Mouse (Mus musculus) heart, embryonic 12.5 days (tissue): ENCODE data around the gene Tpk1. TPM values are rescaled to one million over a fixed set of nuclear protein-coding genes. Genes with fewer than 3 reads are reported as not detected.

Source experiments
- ATAC-seq: fragments of 200-750 bp; cut with Nextera tagmentation; 2 replicates; pipeline ENCODE4 v1.8.0; 2017; ENCODE audit warnings: moderate TSS enrichment, moderate library complexity; ENCODE audit not compliant: insufficient number of reproducible peaks, low FRiP score
- H3K27ac ChIP-seq: fragments of 300-500 bp; sonication (generic); 2 replicates; pipeline ENCODE4 v1.5.1; 2016; ENCODE audit warnings: mild to moderate bottlenecking, moderate library complexity; ENCODE audit not compliant: poor library complexity, severe bottlenecking
- H3K27me3 ChIP-seq: fragments of 300-500 bp; sonication (generic); replicated peaks from 2 replicates; pipeline ENCODE4 v1.6.1; 2016; ENCODE audit warnings: mild to moderate bottlenecking, moderate library complexity
- H3K36me3 ChIP-seq: fragments of 300-500 bp; sonication (generic); 2 replicates; pipeline ENCODE4 v1.6.1; 2016; ENCODE audit warnings: mild to moderate bottlenecking, moderate library complexity
- H3K4me1 ChIP-seq: fragments of 300-500 bp; sonication (generic); replicated peaks from 2 replicates; pipeline ENCODE4 v1.6.1; 2016; ENCODE audit warnings: mild to moderate bottlenecking
- H3K4me2 ChIP-seq: fragments of 300-500 bp; sonication (generic); 2 replicates; pipeline ENCODE4 v1.6.1; 2016; ENCODE audit warnings: mild to moderate bottlenecking, moderate library complexity
- H3K4me3 ChIP-seq: fragments of 300-500 bp; sonication (generic); 2 replicates; pipeline ENCODE4 v1.5.1; 2016; ENCODE audit warnings: mild to moderate bottlenecking
- H3K9ac ChIP-seq: fragments of 300-500 bp; sonication (generic); 2 replicates; pipeline ENCODE4 v1.6.1; 2016; ENCODE audit warnings: mild to moderate bottlenecking, moderate library complexity
- H3K9me3 ChIP-seq: fragments of 300-500 bp; sonication (generic); replicated peaks from 2 replicates; pipeline ENCODE4 v1.6.1; 2016; ENCODE audit warnings: mild to moderate bottlenecking, moderate library complexity
- WGBS: fragments of 180-500 bp; shearing (Covaris S2); methylation state at CpG from one replicate; pipeline ENCODE4 v1.1.7; 2016; 5-methylcytosine and 5-hydroxymethylcytosine counted together
- polyA plus RNA-seq: library from polyadenylated mRNA; unstranded; fragments of >200 nt; fragmentation: Nextera tagmentation; extraction: Ambion mirVana; gene quantifications from 2 replicates; pipeline ENCODE4 v1.2.1, GENCODE M21; 2016

Tpk1 gene
- polyA plus RNA-seq = 6.5 and 8.3 TPM in 2 replicates

GRCm38 (mm10) chr6:43665677-43666546 is at the start of gene Tpk1:
Gene Tpk1 (minus strand): TSS chr6:43666278.
- no peaks in the 10 kb centered on the region for H3K9me3 ChIP-seq
- peak within 1 kb of the TSS; percentile 79 for H3K4me2 ChIP-seq
- no peaks in the 10 kb centered on the region for H3K36me3 ChIP-seq
- ATAC-seq = peak; percentile 97
- H3K4me1 ChIP-seq = no peaks in the 10 kb centered on the region
- H3K27ac ChIP-seq = peak within 1 kb of the TSS; percentile 97
- H3K27me3 ChIP-seq = no peaks in the 10 kb centered on the region
- WGBS = under 1% methylated on average over 59 of the region's 63 CpGs
- peak within 1 kb of the TSS; percentile 72 for H3K4me3 ChIP-seq
- H3K9ac ChIP-seq = peak within 1 kb of the TSS; percentile 82

DNA sequence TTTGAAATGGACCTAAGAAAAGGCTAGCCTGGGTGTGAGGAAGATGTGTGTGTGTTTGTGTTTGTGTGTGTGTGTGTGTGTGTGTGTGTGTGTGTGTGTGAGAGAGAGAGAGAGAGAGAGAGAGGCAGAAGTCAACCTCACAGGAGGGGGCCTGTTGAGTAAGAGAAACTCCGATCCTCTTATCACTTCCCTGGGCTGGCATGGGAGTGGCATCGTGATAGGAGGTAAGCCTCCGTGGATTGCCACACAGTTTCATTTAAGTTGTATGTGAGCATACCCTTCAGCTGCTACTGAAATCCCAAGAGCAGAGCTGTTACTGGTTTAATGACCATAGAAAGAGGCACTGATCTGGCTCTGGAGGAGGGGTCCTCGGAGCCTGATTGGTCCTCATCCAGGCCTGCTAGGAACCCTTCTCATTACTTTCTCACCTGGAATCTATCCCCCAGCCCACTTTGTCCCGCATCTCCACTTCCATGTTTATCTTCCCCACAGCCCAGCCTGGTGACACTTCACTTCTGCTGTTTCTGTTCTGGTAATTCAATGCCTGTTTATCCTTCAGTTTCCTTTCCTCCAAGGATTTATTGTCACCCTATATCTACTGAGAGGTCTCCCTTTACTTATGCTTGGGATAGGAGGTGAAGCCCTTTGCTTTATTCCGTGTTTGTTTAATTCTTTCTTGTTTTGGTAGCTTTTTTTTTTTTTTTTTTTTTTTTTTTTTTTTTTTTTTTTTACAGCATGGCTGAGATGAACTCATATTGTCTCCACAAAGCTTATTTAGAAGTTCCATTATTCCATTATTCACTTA is 36.9 kb upstream of the Tpk1 start:
- Histone ChIP-seq H3K36me3 (no peaks in the 10 kb centered on the region), H3K27me3 (no peaks in the 10 kb centered on the region), H3K9me3 (no peaks in the 10 kb centered on the region), H3K4me3 (no peak overlapping the region), H3K27ac (no peak overlapping the region), H3K9ac (no peak overlapping the region), H3K4me1 (no peaks in the 10 kb centered on the region), H3K4me2 (no peak overlapping the region)
- 36% methylated on average over 6 of the region's 6 CpGs for WGBS
- no peak for ATAC-seq

GRCm38 (mm10) chr6:43691863-43692262 is 25.8 kb upstream of the Tpk1 start:
- no peak overlapping the region for H3K27ac ChIP-seq
- no peaks in the 10 kb centered on the region for H3K9me3 ChIP-seq
- 59% methylated on average over 1 of the region's 1 CpGs for WGBS
- H3K4me1 ChIP-seq = no peaks in the 10 kb centered on the region
- H3K4me2 ChIP-seq = no peak overlapping the region
- ATAC-seq = no peak
- no peaks in the 10 kb centered on the region for H3K27me3 ChIP-seq
- no peak overlapping the region for H3K4me3 ChIP-seq
- H3K9ac ChIP-seq = no peak overlapping the region
- H3K36me3 ChIP-seq = no peaks in the 10 kb centered on the region

- no peak for ATAC-seq
- Histone ChIP-seq H3K9me3 (no peaks in the 10 kb centered on the region), H3K36me3 (no peaks in the 10 kb centered on the region), H3K27ac (no peak overlapping the region), H3K4me3 (no peak overlapping the region), H3K27me3 (no peaks in the 10 kb centered on the region), H3K4me2 (no peak overlapping the region), H3K4me1 (no peaks in the 10 kb centered on the region), H3K9ac (no peak overlapping the region)
- WGBS = 45% methylated on average over 2 of the region's 2 CpGs
These were observed 19.9 kb upstream of the Tpk1 start for GRCm38 (mm10) chr6:43685985-43686384.

GRCm38 (mm10) chr6:43682535-43682934 is 16.5 kb upstream of the Tpk1 start:
- Histone ChIP-seq H3K9me3 (no peaks in the 10 kb centered on the region), H3K4me1 (no peaks in the 10 kb centered on the region), H3K4me3 (no peak overlapping the region), H3K9ac (no peak overlapping the region), H3K4me2 (no peak overlapping the region), H3K27me3 (no peaks in the 10 kb centered on the region), H3K27ac (no peak overlapping the region), H3K36me3 (no peaks in the 10 kb centered on the region)
- no peak for ATAC-seq
- 57% methylated on average over 2 of the region's 2 CpGs for WGBS

GRCm38 (mm10) chr6:43678689-43679212 is 12.7 kb upstream of the Tpk1 start:
- no peak overlapping the region for H3K27ac ChIP-seq
- ATAC-seq = no peak
- H3K36me3 ChIP-seq = no peaks in the 10 kb centered on the region

GRCm38 (mm10) chr6:43677566-43677965 is 11.5 kb upstream of the Tpk1 start:
- Histone ChIP-seq H3K4me3 (no peak overlapping the region), H3K27me3 (no peaks in the 10 kb centered on the region), H3K36me3 (no peaks in the 10 kb centered on the region), H3K4me1 (no peaks in the 10 kb centered on the region), H3K9me3 (no peaks in the 10 kb centered on the region), H3K27ac (no peak overlapping the region), H3K4me2 (no peak overlapping the region), H3K9ac (no peak overlapping the region)
- no peak for ATAC-seq
- WGBS = 71% methylated on average over 3 of the region's 3 CpGs

More at GRCm38 (mm10) chr6:43678689-43679212, 12.7 kb upstream of the Tpk1 start:
- H3K9ac ChIP-seq = no peak overlapping the region
- no peaks in the 10 kb centered on the region for H3K9me3 ChIP-seq
- WGBS = 80% methylated on average over 2 of the region's 2 CpGs
- H3K27me3 ChIP-seq = no peaks in the 10 kb centered on the region
- H3K4me2 ChIP-seq = no peak overlapping the region
- H3K4me1 ChIP-seq = no peaks in the 10 kb centered on the region
- H3K4me3 ChIP-seq = no peak overlapping the region

DNA sequence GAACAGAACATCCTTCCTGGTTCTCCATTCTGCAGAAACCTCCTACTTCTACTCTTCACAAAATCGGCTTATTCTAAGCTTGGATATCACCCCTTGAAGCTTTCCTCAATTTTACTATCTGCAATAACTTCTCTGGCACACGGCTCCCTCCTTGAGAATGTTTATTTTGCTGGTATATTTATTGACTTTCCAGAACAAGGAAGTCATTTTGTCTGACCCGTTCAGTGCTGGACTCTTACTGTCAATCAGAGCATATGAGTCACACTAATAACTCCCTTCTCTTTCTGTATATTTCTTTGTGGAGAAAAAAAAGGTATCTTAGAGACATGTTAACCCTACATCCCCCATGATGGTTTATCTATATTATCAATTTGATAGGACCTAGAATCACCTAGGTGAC is 10.1 kb upstream of the Tpk1 start:
- Histone ChIP-seq H3K9ac (no peak overlapping the region), H3K27me3 (no peaks in the 10 kb centered on the region), H3K4me2 (no peak overlapping the region), H3K9me3 (no peaks in the 10 kb centered on the region), H3K36me3 (no peaks in the 10 kb centered on the region), H3K4me1 (no peaks in the 10 kb centered on the region), H3K4me3 (no peak overlapping the region), H3K27ac (no peak overlapping the region)
- WGBS = 51% methylated on average over 3 of the region's 3 CpGs
- ATAC-seq = no peak

GRCm38 (mm10) chr6:43674986-43675760 is 9.1 kb upstream of the Tpk1 start:
- Histone ChIP-seq H3K36me3 (no peaks in the 10 kb centered on the region), H3K9me3 (no peaks in the 10 kb centered on the region), H3K27ac (no peak overlapping the region), H3K4me3 (no peak overlapping the region), H3K9ac (no peak overlapping the region), H3K4me1 (no peaks in the 10 kb centered on the region), H3K4me2 (no peak overlapping the region), H3K27me3 (no peaks in the 10 kb centered on the region)
- ATAC-seq = no peak
- WGBS = 67% methylated on average over 3 of the region's 3 CpGs

DNA sequence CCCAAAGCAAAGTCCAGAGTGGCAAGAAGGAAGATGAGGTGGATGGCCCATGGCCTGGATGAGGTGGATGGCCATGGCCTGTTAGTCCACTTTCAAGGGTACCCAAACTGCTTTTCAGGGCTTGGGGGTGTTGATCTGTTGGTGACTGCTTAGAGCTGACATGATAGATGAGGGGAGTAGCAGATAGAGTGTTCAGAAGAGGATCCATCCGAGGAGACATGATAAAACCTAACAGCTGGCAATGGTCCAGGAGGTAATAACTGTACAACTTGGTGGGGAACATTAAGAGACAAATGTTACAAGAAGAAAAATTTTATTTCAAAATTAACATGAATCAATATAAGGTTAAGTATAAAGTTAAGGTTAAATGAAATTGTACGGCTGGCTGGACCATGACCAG is 4.9 kb upstream of the Tpk1 start:
- Histone ChIP-seq H3K4me3 (no peak overlapping the region), H3K27me3 (no peaks in the 10 kb centered on the region), H3K9ac (no peak overlapping the region), H3K4me1 (no peaks in the 10 kb centered on the region), H3K4me2 (no peak overlapping the region), H3K36me3 (no peaks in the 10 kb centered on the region), H3K9me3 (no peaks in the 10 kb centered on the region), H3K27ac (no peak overlapping the region)
- WGBS = 69% methylated on average over 2 of the region's 2 CpGs
- no peak for ATAC-seq
